Mouse (Mus musculus): Measurements from ENCODE around the gene Cxcl13. TPM values are rescaled to one million over a fixed set of nuclear protein-coding genes. Genes with fewer than 3 reads are reported as not detected.
A peak's percentile ranks its signal among the peaks of the same experiment; 100 is the strongest.

Gene Cxcl13
- polyA plus RNA-seq (2016; fragmentation: Nextera tagmentation; extraction: Ambion mirVana): 0.70 and 6.5 TPM in 2 replicates

DNA sequence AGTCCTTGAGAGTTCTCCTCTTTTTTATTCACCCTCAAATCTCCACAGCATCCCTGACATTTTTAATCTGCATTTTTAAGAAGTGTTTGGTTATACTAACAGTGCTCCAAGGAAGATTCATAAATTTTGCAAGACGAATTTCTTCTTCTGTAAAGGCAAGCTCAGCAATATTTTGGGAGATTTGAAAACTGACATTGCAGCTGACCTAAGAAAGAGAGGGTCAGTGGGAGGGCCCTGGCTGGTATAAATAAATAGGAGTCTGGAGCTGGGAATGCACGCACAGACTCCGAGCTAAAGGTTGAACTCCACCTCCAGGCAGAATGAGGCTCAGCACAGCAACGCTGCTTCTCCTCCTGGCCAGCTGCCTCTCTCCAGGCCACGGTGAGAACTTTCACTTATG lies at the start of gene Cxcl13:
Gene Cxcl13 (plus strand): TSS at position 301 of the 400 bp plus-strand sequence.
- H3K4me1 ChIP-seq: no peaks in the 10 kb centered on the region
- no peak for DNase-seq (ENCODE audit: low spot score)
- no peaks in the 10 kb centered on the region for H3K36me3 ChIP-seq
- no peaks in the 10 kb centered on the region for H3K27me3 ChIP-seq (ENCODE audit: insufficient read depth, poor library complexity, severe bottlenecking)
- 45% methylated on average over 5 of the region's 5 CpGs for WGBS
- no peaks in the 10 kb centered on the region for H3K9me3 ChIP-seq
- no peak within 1 kb of the TSS for H3K4me3 ChIP-seq
- no peak within 1 kb of the TSS for H3K27ac ChIP-seq

DNA sequence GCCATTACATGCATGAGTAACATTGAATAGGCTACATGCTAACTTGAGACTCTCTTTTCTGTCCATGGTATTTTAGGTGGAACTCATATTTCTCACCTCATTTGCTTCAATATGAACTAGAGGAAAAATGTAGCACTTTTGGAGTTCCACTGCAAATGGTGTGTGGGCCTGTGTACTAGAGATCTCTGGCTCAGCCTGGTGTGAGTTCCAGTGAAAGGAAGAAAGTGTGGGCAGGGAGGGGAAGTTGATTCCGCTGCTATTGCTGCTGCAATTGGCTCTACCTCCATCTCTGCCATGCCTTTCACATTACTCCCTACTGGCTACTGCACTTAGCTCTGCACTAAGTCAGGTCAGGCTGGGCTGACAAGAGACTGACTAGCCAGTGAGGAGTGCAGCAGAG lies 45.7 kb upstream of the Cxcl13 start:
- Histone ChIP-seq H3K27me3 (ENCODE audit: insufficient read depth, poor library complexity, severe bottlenecking) (no peaks in the 10 kb centered on the region), H3K9me3 (no peaks in the 10 kb centered on the region), H3K4me3 (no peak overlapping the region), H3K27ac (no peak overlapping the region), H3K4me1 (no peaks in the 10 kb centered on the region), H3K36me3 (no peaks in the 10 kb centered on the region)
- DNase-seq (ENCODE audit: low spot score): no peak
- 94% methylated on average over 1 of the region's 1 CpGs for WGBS

DNA sequence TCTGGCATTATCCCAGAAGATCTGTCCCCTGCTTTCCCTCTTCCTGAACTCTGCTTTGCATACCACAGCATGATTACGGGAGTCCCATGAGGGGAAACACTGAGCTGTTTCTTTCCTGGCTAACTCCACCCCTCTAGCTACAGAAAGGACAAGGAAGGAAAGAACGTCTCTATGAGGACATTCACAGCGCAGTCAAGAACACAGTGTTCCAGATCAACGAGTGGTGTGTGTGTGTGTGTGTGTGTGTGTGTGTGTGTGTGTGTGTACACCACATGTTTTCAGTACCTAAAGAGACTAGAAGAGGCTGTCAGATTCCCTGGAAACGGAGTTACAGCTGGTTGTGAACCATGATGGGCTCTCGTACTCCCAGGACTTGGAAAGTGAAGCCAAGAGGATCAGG lies 38.3 kb upstream of the Cxcl13 start:
- Histone ChIP-seq H3K4me1 (no peaks in the 10 kb centered on the region), H3K4me3 (no peak overlapping the region), H3K27ac (no peak overlapping the region), H3K36me3 (no peaks in the 10 kb centered on the region), H3K27me3 (ENCODE audit: insufficient read depth, poor library complexity, severe bottlenecking) (no peaks in the 10 kb centered on the region), H3K9me3 (no peaks in the 10 kb centered on the region)
- DNase-seq (ENCODE audit: low spot score): no peak
- 79% methylated on average over 6 of the region's 6 CpGs for WGBS

DNA sequence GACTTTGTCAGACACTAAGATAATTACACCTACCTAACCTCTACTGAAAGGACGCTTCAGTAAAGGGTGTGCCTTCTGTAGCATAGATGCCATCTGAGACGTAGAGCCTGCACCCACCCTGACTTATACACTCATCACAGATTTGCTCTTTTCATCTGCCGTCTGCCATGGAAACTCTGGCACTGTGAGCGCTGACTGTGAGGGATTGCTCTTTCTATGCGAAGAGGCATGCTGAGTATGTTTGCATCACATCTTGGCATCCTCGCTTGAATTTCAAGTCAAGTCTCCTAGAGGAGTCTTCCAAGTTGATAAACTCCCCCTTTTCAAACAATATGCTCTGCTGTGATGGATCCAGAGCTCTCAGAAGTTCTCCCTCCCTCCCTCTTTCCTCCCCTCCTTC lies 32.7 kb upstream of the Cxcl13 start:
- Histone ChIP-seq H3K36me3 (no peaks in the 10 kb centered on the region), H3K9me3 (no peaks in the 10 kb centered on the region), H3K27ac (no peak overlapping the region), H3K4me1 (no peaks in the 10 kb centered on the region), H3K27me3 (ENCODE audit: insufficient read depth, poor library complexity, severe bottlenecking) (no peaks in the 10 kb centered on the region), H3K4me3 (no peak overlapping the region)
- 79% methylated on average over 6 of the region's 6 CpGs for WGBS
- DNase-seq (ENCODE audit: low spot score): peak; percentile 48

- Histone ChIP-seq H3K4me1 (no peaks in the 10 kb centered on the region), H3K9me3 (no peaks in the 10 kb centered on the region), H3K27ac (no peak overlapping the region), H3K4me3 (no peak overlapping the region), H3K27me3 (ENCODE audit: insufficient read depth, poor library complexity, severe bottlenecking) (no peaks in the 10 kb centered on the region), H3K36me3 (no peaks in the 10 kb centered on the region)
- DNase-seq (ENCODE audit: low spot score): peak; percentile 19
- 82% methylated on average over 10 of the region's 10 CpGs for WGBS
Measured at GRCm38 (mm10) chr5:95925204-95925930, 31.4 kb upstream of the Cxcl13 start.

GRCm38 (mm10) chr5:95925931-95926263 lies 30.9 kb upstream of the Cxcl13 start:
- WGBS: 85% methylated on average over 1 of the region's 1 CpGs
- no peak for DNase-seq (ENCODE audit: low spot score)

DNA sequence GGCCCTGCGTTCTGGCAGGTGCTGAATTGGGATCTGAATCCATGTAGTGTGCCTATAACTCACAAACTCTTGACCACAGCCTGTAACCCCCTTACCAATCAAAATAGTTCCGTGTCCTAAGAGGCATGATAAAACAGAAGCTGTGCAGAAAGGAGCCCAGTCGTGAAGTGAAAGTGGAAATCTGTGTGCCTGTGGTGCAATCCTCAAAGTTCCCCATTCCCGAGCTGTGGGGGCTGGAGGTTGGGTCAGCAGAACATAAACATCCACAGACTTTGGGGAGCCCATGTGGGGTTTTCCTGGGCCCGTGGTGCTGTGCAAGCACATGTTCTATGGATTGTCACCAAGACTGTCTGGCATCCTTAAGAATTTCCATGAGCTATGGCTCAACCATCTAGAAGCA lies 21.7 kb upstream of the Cxcl13 start:
- no peaks in the 10 kb centered on the region for H3K27me3 ChIP-seq (ENCODE audit: insufficient read depth, poor library complexity, severe bottlenecking)
- H3K36me3 ChIP-seq: no peaks in the 10 kb centered on the region
- no peak overlapping the region for H3K27ac ChIP-seq
- DNase-seq (ENCODE audit: low spot score): no peak
- no peaks in the 10 kb centered on the region for H3K9me3 ChIP-seq
- 74% methylated on average over 5 of the region's 5 CpGs for WGBS
- no peaks in the 10 kb centered on the region for H3K4me1 ChIP-seq
- H3K4me3 ChIP-seq: no peak overlapping the region

More at GRCm38 (mm10) chr5:95925931-95926263, 30.9 kb upstream of the Cxcl13 start:
- H3K36me3 ChIP-seq: no peaks in the 10 kb centered on the region
- H3K9me3 ChIP-seq: no peaks in the 10 kb centered on the region
- H3K4me1 ChIP-seq: no peaks in the 10 kb centered on the region
- H3K4me3 ChIP-seq: no peak overlapping the region
- no peak overlapping the region for H3K27ac ChIP-seq
- no peaks in the 10 kb centered on the region for H3K27me3 ChIP-seq (ENCODE audit: insufficient read depth, poor library complexity, severe bottlenecking)

- Histone ChIP-seq H3K4me3 (no peak overlapping the region), H3K9me3 (no peaks in the 10 kb centered on the region), H3K4me1 (0 out of 2 replicates have a peak, but pooled peaks cover 3% of the 10 kb centered on the region), H3K27me3 (ENCODE audit: insufficient read depth, poor library complexity, severe bottlenecking) (no peaks in the 10 kb centered on the region), H3K36me3 (no peaks in the 10 kb centered on the region), H3K27ac (no peak overlapping the region)
- 71% methylated on average over 5 of the region's 5 CpGs for WGBS
- no peak for DNase-seq (ENCODE audit: low spot score)
Measured at GRCm38 (mm10) chr5:95936068-95936467, 20.7 kb upstream of the Cxcl13 start.

- WGBS: 52% methylated on average over 2 of the region's 2 CpGs
- H3K4me3 ChIP-seq: no peak overlapping the region
- no peak for DNase-seq (ENCODE audit: low spot score)
- no peaks in the 10 kb centered on the region for H3K27me3 ChIP-seq (ENCODE audit: insufficient read depth, poor library complexity, severe bottlenecking)
- H3K4me1 ChIP-seq: 0 out of 2 replicates have a peak, but pooled peaks cover 3% of the 10 kb centered on the region
- H3K27ac ChIP-seq: no peak overlapping the region
- H3K9me3 ChIP-seq: no peaks in the 10 kb centered on the region
- H3K36me3 ChIP-seq: no peaks in the 10 kb centered on the region
Measured at GRCm38 (mm10) chr5:95937129-95937528, 19.6 kb upstream of the Cxcl13 start.

- Histone ChIP-seq H3K27ac (no peak overlapping the region), H3K4me3 (no peak overlapping the region), H3K36me3 (no peaks in the 10 kb centered on the region), H3K27me3 (ENCODE audit: insufficient read depth, poor library complexity, severe bottlenecking) (no peaks in the 10 kb centered on the region), H3K9me3 (no peaks in the 10 kb centered on the region), H3K4me1 (peaks cover 3% of the 10 kb centered on the region; the same call in 1 of the 2 replicates)
- WGBS: 74% methylated on average over 11 of the region's 11 CpGs
- no peak for DNase-seq (ENCODE audit: low spot score)
Measured at GRCm38 (mm10) chr5:95938044-95938625, 18.6 kb upstream of the Cxcl13 start.

DNA sequence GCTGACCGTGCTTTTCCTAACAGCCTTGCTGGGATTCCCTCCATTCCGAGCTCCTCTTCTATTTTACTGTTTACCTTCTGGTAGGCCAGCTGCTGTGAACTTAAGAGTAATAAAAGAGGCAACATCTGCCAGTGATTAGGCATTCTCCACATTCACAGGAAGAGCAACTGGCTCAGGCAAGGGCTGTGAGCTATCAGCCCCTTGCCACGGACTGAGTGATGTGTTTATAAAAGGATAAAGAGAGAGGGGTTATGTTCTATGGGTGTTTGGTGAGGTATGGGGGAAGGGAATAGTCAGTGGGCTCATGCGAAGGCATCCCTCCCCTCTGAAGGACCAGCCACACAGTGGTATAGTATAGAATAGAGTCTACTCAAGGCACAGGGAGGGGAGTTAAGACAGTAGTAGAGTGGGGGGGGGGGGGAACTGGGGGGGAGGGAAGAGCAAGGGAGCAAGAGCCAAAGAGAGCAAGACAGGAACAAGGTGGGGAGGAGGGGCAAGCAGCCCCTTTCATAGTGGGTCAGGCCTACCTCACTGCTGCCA lies 16.0 kb upstream of the Cxcl13 start:
- Histone ChIP-seq H3K27ac (no peak overlapping the region), H3K4me3 (no peak overlapping the region), H3K4me1 (peaks cover 4% of the 10 kb centered on the region; the same call in 1 of the 2 replicates), H3K27me3 (ENCODE audit: insufficient read depth, poor library complexity, severe bottlenecking) (no peaks in the 10 kb centered on the region), H3K9me3 (no peaks in the 10 kb centered on the region), H3K36me3 (no peaks in the 10 kb centered on the region)
- DNase-seq (ENCODE audit: low spot score): no peak
- 32% methylated on average over 4 of the region's 4 CpGs for WGBS

- no peaks in the 10 kb centered on the region for H3K9me3 ChIP-seq
- DNase-seq (ENCODE audit: low spot score): no peak
- no peaks in the 10 kb centered on the region for H3K36me3 ChIP-seq
- no peak overlapping the region for H3K27ac ChIP-seq
- WGBS: 86% methylated on average over 7 of the region's 7 CpGs
- H3K27me3 ChIP-seq (ENCODE audit: insufficient read depth, poor library complexity, severe bottlenecking): no peaks in the 10 kb centered on the region
- H3K4me1 ChIP-seq: peaks cover 12% of the 10 kb centered on the region; the same call in 1 of the 2 replicates
- H3K4me3 ChIP-seq: no peak overlapping the region
Measured at GRCm38 (mm10) chr5:95941562-95941961, 15.2 kb upstream of the Cxcl13 start.

GRCm38 (mm10) chr5:95945120-95945519 lies 11.6 kb upstream of the Cxcl13 start:
- no peak overlapping the region for H3K27ac ChIP-seq
- no peak for DNase-seq (ENCODE audit: low spot score)

More at GRCm38 (mm10) chr5:95945120-95945519, 11.6 kb upstream of the Cxcl13 start:
- 48% methylated on average over 3 of the region's 3 CpGs for WGBS
- no peak overlapping the region for H3K4me3 ChIP-seq
- no peaks in the 10 kb centered on the region for H3K27me3 ChIP-seq (ENCODE audit: insufficient read depth, poor library complexity, severe bottlenecking)
- H3K9me3 ChIP-seq: no peaks in the 10 kb centered on the region
- no peaks in the 10 kb centered on the region for H3K36me3 ChIP-seq
- peaks cover 15% of the 10 kb centered on the region; the same call in 1 of the 2 replicates for H3K4me1 ChIP-seq
